Mouse (Mus musculus) liver, embryonic 14.5 days (tissue): ENCODE data around the gene 4932438H23Rik. TPM values are rescaled to one million over a fixed set of nuclear protein-coding genes. Genes with fewer than 3 reads are reported as not detected.

ENCODE experiments used
- ATAC-seq: fragments of 200-750 bp; cut with Nextera tagmentation; 2 replicates; pipeline ENCODE4 v1.8.0; 2017; ENCODE audit warnings: moderate number of reproducible peaks, mild to moderate bottlenecking, moderate library complexity; ENCODE audit not compliant: insufficient read depth
- DNase-seq, 3 experiments: peaks; one replicate each; pipeline ENCODE4 v3.0.0-alpha.2; 2012 to 2013; ENCODE audit warnings: low read depth in 3 of 3, low spot score in 3 of 3
- H3K27ac ChIP-seq: fragments of 300-500 bp; sonication (generic); 2 replicates; pipeline ENCODE4 v1.5.1; 2014; ENCODE audit warnings: moderate library complexity, mild to moderate bottlenecking, control low read depth, inconsistent platforms
- H3K27me3 ChIP-seq: fragments of 300-500 bp; sonication (generic); 2 replicates; pipeline ENCODE4 v1.6.1; 2014; ENCODE audit warnings: mild to moderate bottlenecking, low read length, moderate library complexity; ENCODE audit not compliant: control insufficient read depth, insufficient read depth
- H3K36me3 ChIP-seq: fragments of 300-500 bp; sonication (generic); replicated peaks from 2 replicates; pipeline ENCODE4 v1.6.1; 2014; ENCODE audit warnings: low read depth; ENCODE audit not compliant: control insufficient read depth, insufficient read depth
- H3K4me1 ChIP-seq, 2 experiments: fragments of 200-500 bp in 1 of 2; fragments of 300-500 bp in 1 of 2; sonication (generic) in 1 of 2; replicated peaks; 2 replicates each; pipeline ENCODE4 v1.6.1; 2012 to 2014; ENCODE audit warnings: antibody characterized with exemption in 1 of 2, inconsistent platforms in 1 of 2, low read length in 1 of 2; ENCODE audit not compliant: control insufficient read depth in 2 of 2, insufficient read depth in 2 of 2
- H3K4me2 ChIP-seq: fragments of 300-500 bp; sonication (generic); 2 replicates; pipeline ENCODE4 v1.6.1; 2014; ENCODE audit warnings: low read depth, mild to moderate bottlenecking, control low read depth, moderate library complexity
- H3K4me3 ChIP-seq, 2 experiments: fragments of 200-500 bp in 1 of 2; fragments of 300-500 bp in 1 of 2; sonication (generic) in 1 of 2; 2 replicates each; pipeline ENCODE4 v1.5.1; 2012 to 2014; ENCODE audit warnings: low read depth in 2 of 2, low read length in 2 of 2, mild to moderate bottlenecking in 2 of 2, control low read depth in 1 of 2, inconsistent platforms in 1 of 2, moderate library complexity in 1 of 2; ENCODE audit not compliant: insufficient read depth in 1 of 2
- H3K9ac ChIP-seq: fragments of 300-500 bp; sonication (generic); replicated peaks from 2 replicates; pipeline ENCODE4 v1.6.1; 2014; ENCODE audit warnings: mild to moderate bottlenecking, control low read depth, moderate library complexity
- H3K9me3 ChIP-seq: fragments of 300-500 bp; sonication (generic); 2 replicates; pipeline ENCODE4 v1.6.1; 2016; ENCODE audit warnings: low read length, mixed read lengths; ENCODE audit not compliant: control insufficient read depth
- CTCF ChIP-seq: IDR thresholded peaks from 2 replicates; pipeline ENCODE4 v1.5.1; 2016; ENCODE audit warnings: antibody characterized with exemption, low read depth, control low read depth
- EP300 ChIP-seq: IDR thresholded peaks from 2 replicates; pipeline ENCODE4 v1.6.1; 2016; ENCODE audit warnings: antibody characterized with exemption, low read depth
- WGBS: fragments of 180-500 bp; shearing (Covaris S2); extraction: QIAGEN DNeasy Blood & Tissue Kit; methylation state at CpG from one replicate; pipeline ENCODE4 v1.1.7; 2014; ENCODE audit not compliant: insufficient replicate concordance; 5-methylcytosine and 5-hydroxymethylcytosine counted together
- polyA plus RNA-seq, 2 experiments: library from polyadenylated mRNA; depleted of rRNA in 1 of 2; stranded (reverse) in 1 of 2; unstranded in 1 of 2; fragments of >200 nt; fragmentation: Nextera tagmentation in 1 of 2; extraction: Ambion mirVana in 1 of 2; gene quantifications; 2 replicates each; pipeline versions ENCODE4 v1.2.1 to v1.2.3; 2012 to 2014

4932438H23Rik gene
- polyA plus RNA-seq, 2 experiments, result not detected

DNA sequence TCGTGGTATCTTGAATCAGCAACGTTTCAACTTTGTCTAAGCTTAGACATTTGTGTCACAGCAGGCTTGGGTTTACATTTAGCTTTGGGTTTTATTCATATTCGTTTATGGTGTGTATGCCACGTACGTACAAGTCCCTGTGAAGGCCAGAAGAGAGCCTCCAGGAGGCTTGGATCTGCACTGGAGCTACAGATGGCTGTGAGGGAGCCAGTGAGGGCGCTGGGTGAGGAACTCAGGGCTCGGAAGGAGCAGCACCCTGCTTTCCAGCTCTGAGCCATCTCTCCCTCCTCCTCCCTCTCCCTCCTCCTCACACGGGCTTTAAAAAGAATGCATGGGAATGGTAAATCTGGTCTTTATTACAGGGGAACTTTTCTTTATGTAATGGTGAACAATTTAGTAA lies 41.3 kb downstream of the 4932438H23Rik start:
- no peak overlapping the region for H3K9ac ChIP-seq
- H3K27ac ChIP-seq, result no peak overlapping the region
- ATAC-seq, result no peak
- H3K36me3 ChIP-seq, result no peaks in the 10 kb centered on the region
- DNase-seq, result no peak
- no peak overlapping the region for H3K4me3 ChIP-seq
- H3K9me3 ChIP-seq, result no peaks in the 10 kb centered on the region
- no peaks in the 10 kb centered on the region for H3K4me1 ChIP-seq
- no peaks in the 10 kb centered on the region; the same call in 1 of the 2 replicates for H3K27me3 ChIP-seq
- WGBS, result 45% methylated on average over 8 of the region's 8 CpGs
- TF ChIP-seq CTCF, result no peak
- TF ChIP-seq EP300, result no peak
- no peak overlapping the region for H3K4me2 ChIP-seq

DNA sequence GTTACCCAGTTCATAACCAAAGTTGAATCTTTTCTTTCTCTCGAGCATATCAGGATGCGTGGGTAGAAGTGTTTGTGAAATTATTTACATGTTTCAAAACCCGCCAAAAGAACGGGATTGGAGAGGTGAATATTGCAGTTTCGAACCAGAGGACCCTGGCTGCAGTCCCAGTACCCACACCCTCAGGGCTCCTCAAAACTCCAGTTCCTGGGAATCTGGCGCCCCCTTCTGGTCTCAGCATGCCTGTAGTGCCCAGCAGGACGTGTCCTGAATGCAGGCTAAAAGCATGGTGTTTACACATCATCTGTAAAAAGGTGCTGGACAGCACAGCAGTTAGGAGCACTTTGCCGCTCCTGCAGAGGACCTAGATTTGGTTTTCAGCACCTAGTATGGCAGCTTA lies 49.4 kb downstream of the 4932438H23Rik start:
- H3K4me2 ChIP-seq, result peak overlapping the region; percentile 94
- H3K4me3 ChIP-seq, result peak overlapping the region in 1 of 2 experiments; percentile 95; a peak in 2 of 4 replicates
- H3K36me3 ChIP-seq, result peaks cover 3% of the 10 kb centered on the region; the same call in 1 of the 2 replicates
- no peak overlapping the region for H3K27ac ChIP-seq
- H3K9me3 ChIP-seq, result no peaks in the 10 kb centered on the region
- ATAC-seq (no peak), DNase-seq (peak; percentile 31 to 40 (median 39))
- no peaks in the 10 kb centered on the region for H3K27me3 ChIP-seq
- no peak overlapping the region for H3K9ac ChIP-seq
- TF ChIP-seq CTCF, result peak; percentile 84
- no peak for TF ChIP-seq EP300
- peaks cover 7 to 8% of the 10 kb centered on the region in 2 experiments; a peak in 3 of 4 replicates for H3K4me1 ChIP-seq
- 59% methylated on average over 8 of the region's 8 CpGs for WGBS

DNA sequence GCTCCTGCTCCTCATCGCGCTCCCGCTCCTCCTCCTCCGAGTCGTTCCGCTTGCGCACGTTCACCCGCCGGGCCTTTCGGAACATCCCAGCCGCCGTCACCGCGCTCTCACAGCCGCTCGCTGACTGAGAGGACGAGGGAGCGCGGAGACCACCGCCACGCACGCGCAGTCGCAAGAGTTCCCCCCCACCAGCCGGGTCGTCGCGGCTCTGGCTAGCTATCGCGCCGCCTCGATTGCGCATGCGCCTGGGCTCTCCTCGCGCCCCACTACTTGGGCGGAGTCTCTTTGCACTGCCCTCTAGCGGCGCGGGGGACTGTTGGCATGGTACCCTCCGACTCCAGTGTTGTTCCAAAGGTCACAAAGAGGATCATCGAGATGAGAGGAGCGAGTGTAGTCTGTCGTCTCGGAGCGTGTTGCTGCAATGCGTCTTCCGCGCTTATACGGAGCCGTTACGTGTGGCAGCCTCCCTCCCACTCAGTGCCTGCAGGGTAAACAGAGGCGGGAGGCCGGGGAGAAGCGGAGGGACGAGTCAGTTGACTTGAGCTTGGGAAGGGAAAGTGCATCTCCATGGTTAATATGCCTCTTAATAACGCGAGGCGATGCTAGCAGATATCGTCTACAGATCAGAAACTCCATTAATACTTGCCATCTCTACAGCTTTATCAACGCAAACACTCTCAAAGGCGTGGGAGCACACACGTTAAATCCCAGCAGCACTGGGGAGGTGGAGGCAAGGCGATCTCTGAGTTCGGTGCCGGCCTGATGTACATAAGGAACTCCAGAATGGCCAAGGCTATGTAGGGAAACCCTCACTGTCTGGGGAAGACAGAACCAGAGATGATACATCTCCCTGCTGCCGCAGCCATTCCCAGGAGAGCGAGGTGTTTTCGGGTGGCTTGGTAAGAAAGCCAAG lies 50.4 kb downstream of the 4932438H23Rik start, which contains the start of gene Paxbp1:
Gene Paxbp1 (minus strand): TSS at position 274 of the 913 bp plus-strand sequence.
- peak within 1 kb of the TSS; percentile 85 for H3K27ac ChIP-seq
- peak within 1 kb of the TSS; percentile 92 to 95 for H3K4me3 ChIP-seq
- no peaks in the 10 kb centered on the region for H3K9me3 ChIP-seq
- H3K9ac ChIP-seq, result peak within 1 kb of the TSS; percentile 96
- H3K4me1 ChIP-seq, result peaks cover 7 to 8% of the 10 kb centered on the region in 2 experiments; a peak in 3 of 4 replicates
- H3K27me3 ChIP-seq, result no peaks in the 10 kb centered on the region
- ATAC-seq, result peak; percentile 98
- TF ChIP-seq CTCF (peak; percentile 100), EP300 (0 out of 2 replicates have a peak, but pooled peaks have one; percentile 36)
- H3K36me3 ChIP-seq, result peaks cover 4% of the 10 kb centered on the region; the same call in 1 of the 2 replicates
- peak within 1 kb of the TSS; percentile 94 for H3K4me2 ChIP-seq
- peak; percentile 93 to 98 (median 93) for DNase-seq
- 2% methylated on average over 70 of the region's 70 CpGs for WGBS

DNA sequence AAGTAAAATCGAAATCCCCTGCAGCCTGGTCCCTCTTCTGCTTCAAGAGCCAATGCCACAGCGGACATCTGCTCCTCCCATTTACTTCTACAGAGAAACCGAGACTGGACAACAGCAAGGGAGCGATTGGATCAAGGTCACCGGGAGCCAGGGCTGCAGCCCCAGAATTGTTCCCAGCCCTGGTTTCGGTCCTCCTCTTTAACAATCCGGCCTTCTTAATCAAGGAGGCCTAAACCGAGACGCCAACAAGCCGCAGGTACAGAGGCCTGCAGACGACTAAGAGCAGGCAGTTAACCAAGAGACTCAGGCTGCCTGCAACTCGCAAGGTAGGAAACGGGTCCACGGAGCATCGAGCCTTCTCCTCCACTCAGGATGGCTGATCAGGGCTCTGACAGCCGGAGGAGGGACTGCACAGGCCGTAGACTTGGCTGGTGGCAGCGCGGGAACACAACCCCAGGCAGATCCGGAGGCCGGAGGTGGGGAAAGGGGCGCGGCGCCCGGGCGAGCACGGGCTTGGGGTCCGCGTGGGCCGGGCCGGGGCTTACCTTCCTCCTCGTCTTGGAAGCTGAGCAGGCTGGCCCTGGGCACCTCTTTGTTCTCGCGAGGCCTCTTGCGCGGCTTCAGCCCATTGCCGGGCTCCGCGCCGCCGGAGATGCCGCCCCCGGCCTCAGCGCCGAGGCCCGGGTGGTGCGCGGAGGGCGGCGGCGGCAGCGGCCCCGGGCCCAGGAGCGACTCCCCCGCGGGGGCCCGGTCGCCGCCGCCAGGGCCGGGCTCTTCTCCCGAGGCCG lies 51.3 kb downstream of the 4932438H23Rik start:
- peaks cover 7 to 8% of the 10 kb centered on the region in 2 experiments; a peak in 3 of 4 replicates for H3K4me1 ChIP-seq
- H3K9me3 ChIP-seq, result no peaks in the 10 kb centered on the region
- peak overlapping the region; percentile 96 for H3K9ac ChIP-seq
- peak overlapping the region; percentile 92 to 95 for H3K4me3 ChIP-seq
- peaks cover 8% of the 10 kb centered on the region; the same call in 1 of the 2 replicates for H3K36me3 ChIP-seq
- ATAC-seq, result peak; percentile 53
- no peak for TF ChIP-seq EP300
- no peak for TF ChIP-seq CTCF
- H3K4me2 ChIP-seq, result peak overlapping the region; percentile 94
- WGBS, result under 1% methylated on average over 58 of the region's 63 CpGs
- H3K27me3 ChIP-seq, result no peaks in the 10 kb centered on the region
- DNase-seq, result peak; percentile 18 to 39 (median 38)
- peak overlapping the region; percentile 79 for H3K27ac ChIP-seq
